Mouse (Mus musculus) retina, postnatal 1 day (tissue): ENCODE data around the gene Vasp.

Experiments
- DNase-seq: peaks from one replicate; pipeline ENCODE4 v3.0.0-alpha.2; 2012

The Vasp gene

GRCm38 (mm10) chr7:19269721-19270441 lies 1.7 kb downstream of the Vasp start:
- DNase-seq, result peak; percentile 80

GRCm38 (mm10) chr7:19268993-19269681 lies 2.5 kb downstream of the Vasp start:
- DNase-seq, result no peak

- no peak for DNase-seq
Observed at GRCm38 (mm10) chr7:19267051-19267450, 4.6 kb downstream of the Vasp start.

- no peak for DNase-seq
Observed at GRCm38 (mm10) chr7:19265928-19266822, 5.4 kb downstream of the Vasp start.

GRCm38 (mm10) chr7:19265147-19265546 lies 6.5 kb downstream of the Vasp start:
- DNase-seq, result no peak

GRCm38 (mm10) chr7:19258336-19258735 lies 13.3 kb downstream of the Vasp start:
- no peak for DNase-seq

- peak; percentile 91 for DNase-seq
Observed at GRCm38 (mm10) chr7:19257390-19258022, 14.1 kb downstream of the Vasp start.

- DNase-seq, result no peak
Observed at GRCm38 (mm10) chr7:19256567-19256966, 15.1 kb downstream of the Vasp start.

- DNase-seq, result no peak
Observed at GRCm38 (mm10) chr7:19255395-19255794, 16.2 kb downstream of the Vasp start.

GRCm38 (mm10) chr7:19253437-19253836 lies 18.2 kb downstream of the Vasp start:
- DNase-seq, result no peak

- DNase-seq, result no peak
Observed at GRCm38 (mm10) chr7:19252078-19252477, 19.5 kb downstream of the Vasp start.

- DNase-seq, result no peak
Observed at GRCm38 (mm10) chr7:19247511-19247910, 24.1 kb downstream of the Vasp start.

GRCm38 (mm10) chr7:19246855-19247254 lies 24.8 kb downstream of the Vasp start:
- DNase-seq, result no peak

GRCm38 (mm10) chr7:19245083-19245482 lies 26.5 kb downstream of the Vasp start:
- no peak for DNase-seq

- DNase-seq, result peak; percentile 6
Observed at GRCm38 (mm10) chr7:19243858-19244257, 27.8 kb downstream of the Vasp start.

- no peak for DNase-seq
Observed at GRCm38 (mm10) chr7:19242005-19242404, 29.6 kb downstream of the Vasp start.

GRCm38 (mm10) chr7:19240905-19241463 lies 30.6 kb downstream of the Vasp start:
- no peak for DNase-seq

GRCm38 (mm10) chr7:19239986-19240385 lies 31.6 kb downstream of the Vasp start:
- DNase-seq, result no peak

GRCm38 (mm10) chr7:19239423-19239822 lies 32.2 kb downstream of the Vasp start:
- DNase-seq, result peak; percentile 89

- DNase-seq, result no peak
Observed at GRCm38 (mm10) chr7:19238344-19238743, 33.3 kb downstream of the Vasp start.

GRCm38 (mm10) chr7:19236411-19236810 lies 35.2 kb downstream of the Vasp start:
- no peak for DNase-seq

- no peak for DNase-seq
Observed at GRCm38 (mm10) chr7:19235092-19235671, 36.4 kb downstream of the Vasp start.
